Comparison of ENCODE assay signal across 8 mouse cellular contexts in the genomic region with DNA sequence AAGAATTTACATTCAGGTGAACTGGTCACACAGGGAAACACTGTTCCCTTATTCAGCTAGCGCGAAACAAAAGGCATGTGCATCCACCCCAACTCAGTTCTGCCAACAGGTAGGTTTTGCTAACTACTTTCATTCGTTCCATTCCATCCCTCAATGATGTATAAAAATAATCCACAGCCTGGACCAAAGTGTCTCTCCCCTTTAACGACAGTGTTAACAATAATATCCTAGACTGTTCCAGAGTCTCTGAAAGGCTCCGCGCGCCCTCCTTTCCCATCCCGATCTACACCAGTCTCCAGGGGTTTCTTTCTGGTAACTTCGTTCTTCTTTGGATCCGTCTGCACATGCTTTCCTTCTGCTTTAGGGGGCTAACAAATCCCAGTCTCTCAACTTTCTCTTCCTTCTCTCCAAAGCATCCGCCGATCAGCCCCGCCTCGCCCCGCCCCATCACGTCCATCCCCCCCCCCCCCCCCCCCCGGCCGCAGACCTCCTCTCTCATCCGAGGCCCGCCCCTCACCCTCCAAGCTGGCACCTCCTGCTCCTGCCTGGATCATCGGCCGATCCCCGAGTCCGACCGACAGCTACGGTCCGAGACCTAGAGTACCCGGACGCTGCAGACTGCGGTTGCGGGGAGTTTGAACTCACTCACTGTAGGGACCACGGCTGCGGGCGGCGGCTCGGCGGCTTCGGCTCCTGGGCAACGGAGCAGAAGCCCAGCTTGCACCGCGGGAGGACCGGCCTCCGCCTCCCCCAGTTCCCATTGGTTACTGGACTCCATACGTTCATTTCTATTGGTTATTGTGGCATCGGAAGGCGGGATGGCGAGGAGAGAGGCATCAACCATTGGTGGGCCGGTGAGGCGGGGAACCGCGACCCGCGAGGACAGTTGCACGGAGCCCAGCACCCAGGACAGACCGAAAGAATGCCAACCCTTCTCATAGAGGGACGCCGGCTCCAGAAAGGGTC. TPM values are rescaled to one million over a fixed set of nuclear protein-coding genes. Genes with fewer than 3 reads are reported as not detected.
A peak's percentile ranks its signal among the peaks of the same experiment; 100 is the strongest.
DNase-seq lines count a peak whose midpoint lies in the region; ATAC-seq and TF ChIP-seq lines count a peak whose summit lies in the region.

A gene (minus strand): TSS at position 736 of the 966 bp plus-strand sequence.

- no peaks in the 10 kb centered on the region for H3K36me3 ChIP-seq in heart, embryonic 11.5 days (ENCODE audit: control insufficient read depth, insufficient read depth, low read length)
- H3K36me3 ChIP-seq in kidney, embryonic 15.5 days, result no peaks in the 10 kb centered on the region
- no peaks in the 10 kb centered on the region for H3K36me3 ChIP-seq in limb, embryonic 15.5 days
- no peaks in the 10 kb centered on the region for H3K36me3 ChIP-seq in midbrain, postnatal 0 days (ENCODE audit: insufficient read depth, low read length)

- peak; percentile 96 for DNase-seq in CD4-positive helper T cell, adult 2 months (ENCODE audit: low read depth, low spot score)
- peak; percentile 98 for DNase-seq in midbrain, postnatal 0 days (ENCODE audit: low spot score)
- peak; percentile 57 to 83 for DNase-seq in spleen, postnatal 10 days (ENCODE audit: low spot score in 2 of 2)

- H3K27me3 ChIP-seq in heart, embryonic 11.5 days (ENCODE audit: control insufficient read depth, insufficient read depth, low read length), result no peaks in the 10 kb centered on the region
- H3K27me3 ChIP-seq in kidney, embryonic 15.5 days, result no peaks in the 10 kb centered on the region
- H3K27me3 ChIP-seq in limb, embryonic 15.5 days, result no peaks in the 10 kb centered on the region
- H3K27me3 ChIP-seq in midbrain, postnatal 0 days (ENCODE audit: insufficient read depth, low read length), result no peaks in the 10 kb centered on the region

- peak within 1 kb of the TSS; percentile 90 for H3K4me3 ChIP-seq in brown adipose tissue, adult 24 weeks (ENCODE audit: insufficient read depth, low read depth, low read length)
- peak within 1 kb of the TSS; percentile 56 for H3K4me3 ChIP-seq in heart, embryonic 11.5 days (ENCODE audit: low read depth, low read length)
- H3K4me3 ChIP-seq in kidney, embryonic 15.5 days (replicated peaks), result peak within 1 kb of the TSS; percentile 59
- H3K4me3 ChIP-seq in limb, embryonic 15.5 days, result peak within 1 kb of the TSS; percentile 66
- peak within 1 kb of the TSS; percentile 56 for H3K4me3 ChIP-seq in midbrain, postnatal 0 days (ENCODE audit: low read depth, low read length)

- peak within 1 kb of the TSS; percentile 61; the same call in 1 of the 2 replicates for H3K27ac ChIP-seq in brown adipose tissue, adult 24 weeks (replicated peaks; ENCODE audit: low read depth, low read length)
- peak within 1 kb of the TSS; percentile 81 for H3K27ac ChIP-seq in heart, embryonic 11.5 days (ENCODE audit: low read depth, low read length)
- peak within 1 kb of the TSS; percentile 90 for H3K27ac ChIP-seq in kidney, embryonic 15.5 days
- H3K27ac ChIP-seq in limb, embryonic 15.5 days, result peak within 1 kb of the TSS; percentile 96
- peak within 1 kb of the TSS; percentile 75 for H3K27ac ChIP-seq in midbrain, postnatal 0 days (ENCODE audit: low read depth, low read length)

- H3K9me3 ChIP-seq in heart, embryonic 11.5 days (replicated peaks; ENCODE audit: control insufficient read depth, low read length), result no peaks in the 10 kb centered on the region
- no peaks in the 10 kb centered on the region for H3K9me3 ChIP-seq in kidney, embryonic 15.5 days (replicated peaks)
- no peaks in the 10 kb centered on the region for H3K9me3 ChIP-seq in limb, embryonic 15.5 days
- no peaks in the 10 kb centered on the region for H3K9me3 ChIP-seq in midbrain, postnatal 0 days (ENCODE audit: low read length)

- ATAC-seq in erythroid progenitor cell, adult 5-6 weeks (replicated peaks; ENCODE audit: low FRiP score, poor library complexity, severe bottlenecking), result peak; percentile 73; the same call in 1 of the 2 replicates
- peak; percentile 97 for ATAC-seq in heart, embryonic 11.5 days (replicated peaks; ENCODE audit: insufficient number of reproducible peaks, low FRiP score, low TSS enrichment)
- peak; percentile 100 for ATAC-seq in kidney, embryonic 15.5 days (replicated peaks; ENCODE audit: low FRiP score)
- ATAC-seq in limb, embryonic 15.5 days (ENCODE audit: insufficient number of reproducible peaks, low FRiP score, low TSS enrichment, low read depth), result peak; percentile 99
- peak; percentile 99 for ATAC-seq in midbrain, postnatal 0 days (ENCODE audit: low FRiP score)

- WGBS in heart, embryonic 11.5 days (ENCODE audit: insufficient replicate concordance), result 2% methylated on average over 52 of the region's 57 CpGs
- WGBS in kidney, embryonic 15.5 days, result under 1% methylated on average over 50 of the region's 57 CpGs
- WGBS in limb, embryonic 15.5 days, result 2% methylated on average over 53 of the region's 57 CpGs
- WGBS in midbrain, postnatal 0 days, result 2% methylated on average over 48 of the region's 57 CpGs

- no peak for TF ChIP-seq CTCF in midbrain, postnatal 0 days (IDR thresholded peaks at IDR 0.05)

- H3K4me2 ChIP-seq in heart, embryonic 11.5 days, result peak within 1 kb of the TSS; percentile 60
- H3K4me2 ChIP-seq in kidney, embryonic 15.5 days, result peak within 1 kb of the TSS; percentile 65
- peak within 1 kb of the TSS; percentile 54 for H3K4me2 ChIP-seq in limb, embryonic 15.5 days
- peak within 1 kb of the TSS; percentile 56 for H3K4me2 ChIP-seq in midbrain, postnatal 0 days (ENCODE audit: low read depth, low read length, poor library complexity, severe bottlenecking)

- H3K4me1 ChIP-seq in brown adipose tissue, adult 24 weeks (ENCODE audit: control insufficient read depth, insufficient read depth, insufficient read length, low read length), result no peaks in the 10 kb centered on the region
- peaks cover 3% of the 10 kb centered on the region; the same call in 1 of the 2 replicates for H3K4me1 ChIP-seq in heart, embryonic 11.5 days (ENCODE audit: control insufficient read depth, insufficient read depth, low read length)
- peaks cover 13% of the 10 kb centered on the region for H3K4me1 ChIP-seq in kidney, embryonic 15.5 days
- peaks cover 10% of the 10 kb centered on the region for H3K4me1 ChIP-seq in limb, embryonic 15.5 days
- H3K4me1 ChIP-seq in midbrain, postnatal 0 days (ENCODE audit: insufficient read depth, low read length), result no peaks in the 10 kb centered on the region

- H3K9ac ChIP-seq in heart, embryonic 11.5 days (ENCODE audit: low read depth, low read length), result peak within 1 kb of the TSS; percentile 59
- H3K9ac ChIP-seq in kidney, embryonic 15.5 days, result peak within 1 kb of the TSS; percentile 56
- peak within 1 kb of the TSS; percentile 39; the same call in 1 of the 2 replicates for H3K9ac ChIP-seq in limb, embryonic 15.5 days
- H3K9ac ChIP-seq in midbrain, postnatal 0 days (replicated peaks; ENCODE audit: low read length, poor library complexity, severe bottlenecking), result peak within 1 kb of the TSS; percentile 61

RNA-seq across cellular contexts. Expression of the gene that starts here (rescaled TPM):
- 1.3 and 1.5 TPM in 2 replicates for polyA plus RNA-seq in brown adipose tissue, adult 24 weeks (2012; ENCODE audit: insufficient read depth, insufficient read length, missing spikeins)
- 3.2 TPM in 1 of 2 replicates, not detected in the other for total RNA-seq in erythroid progenitor cell, adult 5-6 weeks (2015; ENCODE audit: low replicate concordance)
- not detected in 2 replicates for total RNA-seq in erythroid progenitor cell, adult 5-6 weeks (2017; ENCODE audit: low replicate concordance)
- polyA plus RNA-seq in heart, embryonic 11.5 days (2014; fragmentation: Nextera tagmentation; extraction: Ambion mirVana), result 18.5 and 22.8 TPM in 2 replicates
- 15.3 and 17.9 TPM in 2 replicates for polyA plus RNA-seq in kidney, embryonic 15.5 days (2015; fragmentation: Nextera tagmentation; extraction: Ambion mirVana)
- 14.5 and 15.0 TPM in 2 replicates for polyA plus RNA-seq in limb, embryonic 15.5 days (2015; fragmentation: Nextera tagmentation; extraction: Ambion mirVana)
- 12.8 and 28.6 TPM in 2 replicates for total RNA-seq in midbrain, postnatal 0 days (2014; rRNA removed)
- 11.0 and 14.5 TPM in 2 replicates for polyA plus RNA-seq in midbrain, postnatal 0 days (2015; fragmentation: Nextera tagmentation; extraction: Ambion mirVana)

Comparison
In these comparisons a context has a peak if more than half of its experiments do, and no peak if none do; other contexts are left out.
1. Peak in every context shown above with its lines: DNase-seq, ATAC-seq, H3K4me3 ChIP-seq and H3K27ac ChIP-seq.